Mouse (Mus musculus) heart, embryonic 16.5 days (tissue): ENCODE measurements around the gene 1700028K03Rik. TPM values are rescaled to one million over a fixed set of nuclear protein-coding genes. Genes with fewer than 3 reads are reported as not detected.
A peak's percentile ranks its signal among the peaks of the same experiment; 100 is the strongest.

Source experiments
- ATAC-seq: fragments of 200-750 bp; cut with Nextera tagmentation; replicated peaks from 2 replicates; pipeline ENCODE4 v1.8.0; 2017; ENCODE audit warnings: moderate number of reproducible peaks; ENCODE audit not compliant: insufficient read depth, low FRiP score; ENCODE audit errors: extremely low read depth
- H3K27ac ChIP-seq: fragments of 300-500 bp; sonication (generic); 2 replicates; pipeline ENCODE4 v1.5.1; 2014; ENCODE audit warnings: mild to moderate bottlenecking, low read length, control low read depth, moderate library complexity
- H3K27me3 ChIP-seq: fragments of 300-500 bp; sonication (generic); 2 replicates; pipeline ENCODE4 v1.6.1; 2014; ENCODE audit warnings: low read length, mixed read lengths; ENCODE audit not compliant: control insufficient read depth, insufficient read depth
- H3K36me3 ChIP-seq: fragments of 300-500 bp; sonication (generic); 2 replicates; pipeline ENCODE4 v1.6.1; 2014; ENCODE audit not compliant: control insufficient read depth, insufficient read depth
- H3K4me1 ChIP-seq: fragments of 300-500 bp; sonication (generic); 2 replicates; pipeline ENCODE4 v1.6.1; 2014; ENCODE audit warnings: low read length, mixed read lengths; ENCODE audit not compliant: control insufficient read depth, insufficient read depth
- H3K4me2 ChIP-seq: fragments of 300-500 bp; sonication (generic); 2 replicates; pipeline ENCODE4 v1.6.1; 2014; ENCODE audit warnings: low read depth, mild to moderate bottlenecking, control low read depth, low read length
- H3K4me3 ChIP-seq: fragments of 300-500 bp; sonication (generic); 2 replicates; pipeline ENCODE4 v1.5.1; 2014; ENCODE audit warnings: mild to moderate bottlenecking, control low read depth, low read length
- H3K9ac ChIP-seq: fragments of 300-500 bp; sonication (generic); 2 replicates; pipeline ENCODE4 v1.6.1; 2014; ENCODE audit warnings: low read length, control low read depth
- H3K9me3 ChIP-seq: fragments of 300-500 bp; sonication (generic); replicated peaks from 2 replicates; pipeline ENCODE4 v1.6.1; 2016; ENCODE audit warnings: low read length; ENCODE audit not compliant: control insufficient read depth
- WGBS: fragments of 180-500 bp; shearing (Covaris S2); extraction: QIAGEN DNeasy Blood & Tissue Kit; methylation state at CpG from one replicate; pipeline ENCODE4 v1.1.7; 2014; 5-methylcytosine and 5-hydroxymethylcytosine counted together
- polyA plus RNA-seq: library from polyadenylated mRNA; unstranded; fragments of >200 nt; fragmentation: Nextera tagmentation; extraction: Ambion mirVana; gene quantifications from 2 replicates; pipeline ENCODE4 v1.2.1, GENCODE M21; 2015

The 1700028K03Rik gene
- polyA plus RNA-seq, 1 experiment from 2014 or later = 0.07 TPM

- no peaks in the 10 kb centered on the region for H3K9me3 ChIP-seq
- no peak overlapping the region for H3K4me2 ChIP-seq
- H3K9ac ChIP-seq = no peak overlapping the region
- peaks cover 10% of the 10 kb centered on the region for H3K36me3 ChIP-seq
- WGBS = 74% methylated on average over 3 of the region's 3 CpGs
- no peak overlapping the region for H3K27ac ChIP-seq
- no peak overlapping the region for H3K4me3 ChIP-seq
- H3K4me1 ChIP-seq = no peaks in the 10 kb centered on the region
- no peaks in the 10 kb centered on the region for H3K27me3 ChIP-seq
- no peak for ATAC-seq
These were observed 22.5 kb downstream of the 1700028K03Rik start for GRCm38 (mm10) chr5:107556969-107557368.

GRCm38 (mm10) chr5:107569148-107569547, 34.6 kb downstream of the 1700028K03Rik start:
- Histone ChIP-seq H3K4me2 (no peak overlapping the region), H3K27me3 (no peaks in the 10 kb centered on the region), H3K4me1 (no peaks in the 10 kb centered on the region), H3K4me3 (no peak overlapping the region), H3K9me3 (no peaks in the 10 kb centered on the region), H3K36me3 (peaks cover 56% of the 10 kb centered on the region), H3K9ac (no peak overlapping the region), H3K27ac (no peak overlapping the region)
- no peak for ATAC-seq
- 93% methylated on average over 9 of the region's 9 CpGs for WGBS

GRCm38 (mm10) chr5:107597301-107598077, 63.0 kb downstream of the 1700028K03Rik start, which contains the start of the genes Rpap2 and Glmn:
Gene Rpap2 (plus strand): TSS chr5:107597373.
Gene Glmn (minus strand): TSS chr5:107597888.
- H3K4me2 ChIP-seq = peak within 1 kb of the TSS; percentile 92
- peak within 1 kb of the TSS; percentile 91 for H3K9ac ChIP-seq
- H3K27me3 ChIP-seq = no peaks in the 10 kb centered on the region
- peak; percentile 96 for ATAC-seq
- under 1% methylated on average over 62 of the region's 64 CpGs for WGBS
- no peaks in the 10 kb centered on the region for H3K9me3 ChIP-seq
- H3K27ac ChIP-seq = peak within 1 kb of the TSS; percentile 84
- H3K36me3 ChIP-seq = peaks cover 14% of the 10 kb centered on the region
- H3K4me1 ChIP-seq = peaks cover 3% of the 10 kb centered on the region
- peak within 1 kb of the TSS; percentile 87 for H3K4me3 ChIP-seq

- 31% methylated on average over 4 of the region's 4 CpGs for WGBS
- no peak for ATAC-seq
- Histone ChIP-seq H3K9me3 (no peaks in the 10 kb centered on the region), H3K4me3 (peak overlapping the region; percentile 87), H3K4me1 (peaks cover 3% of the 10 kb centered on the region), H3K9ac (peak overlapping the region; percentile 91), H3K27me3 (no peaks in the 10 kb centered on the region), H3K4me2 (peak overlapping the region; percentile 92), H3K36me3 (peaks cover 15% of the 10 kb centered on the region), H3K27ac (no peak overlapping the region; the same call in 1 of the 2 replicates)
These were observed 63.9 kb downstream of the 1700028K03Rik start for GRCm38 (mm10) chr5:107598380-107598779.

Other genes with a start within 250 kb of the 1700028K03Rik start
- 20.1 and 23.2 TPM in 2 replicates for gene Tgfbr3, start 245.1 kb upstream of the 1700028K03Rik start, polyA plus RNA-seq
- 0.76 and 0.96 TPM in 2 replicates for gene Brdt, start 203.6 kb upstream of the 1700028K03Rik start, polyA plus RNA-seq
- 1.5 and 1.6 TPM in 2 replicates for gene Ephx4, start 132.0 kb upstream of the 1700028K03Rik start, polyA plus RNA-seq
- not detected in 2 replicates for gene Lpcat2b, start 103.2 kb upstream of the 1700028K03Rik start, polyA plus RNA-seq
- gene Btbd8, start 96.7 kb upstream of the 1700028K03Rik start, polyA plus RNA-seq = 3.2 TPM in 2 replicates
- 0.21 and 0.30 TPM in 2 replicates for gene Gm42669, start 27.1 kb upstream of the 1700028K03Rik start, polyA plus RNA-seq
- gene Rpap2, start 62.7 kb downstream of the 1700028K03Rik start, polyA plus RNA-seq = 10.6 and 15.2 TPM in 2 replicates
- 15.8 and 17.4 TPM in 2 replicates for gene Glmn, start 63.2 kb downstream of the 1700028K03Rik start, polyA plus RNA-seq
- 0.94 and 3.0 TPM in 2 replicates for gene Gfi1, start 191.3 kb downstream of the 1700028K03Rik start, polyA plus RNA-seq